Mouse (Mus musculus): ENCODE measurements around the gene Card14. TPM values are rescaled to one million over a fixed set of nuclear protein-coding genes. Genes with fewer than 3 reads are reported as not detected.

Gene Card14
- polyA plus RNA-seq, 1 experiment from 2014 or later: 0.09 TPM

- no peaks in the 10 kb centered on the region for H3K9me3 ChIP-seq
- under 1% methylated on average over 19 of the region's 19 CpGs for WGBS
- H3K27me3 ChIP-seq: peaks cover 67% of the 10 kb centered on the region
- H3K4me3 ChIP-seq: peak within 1 kb of the TSS; percentile 43
- peaks cover 32% of the 10 kb centered on the region for H3K4me1 ChIP-seq
- H3K4me2 ChIP-seq (replicated peaks): peak within 1 kb of the TSS; percentile 70
- H3K9ac ChIP-seq (replicated peaks): peak within 1 kb of the TSS; percentile 24
- no peak within 1 kb of the TSS for H3K27ac ChIP-seq (replicated peaks)
- no peaks in the 10 kb centered on the region for H3K36me3 ChIP-seq
- ATAC-seq (replicated peaks): no peak
These were observed 85.4 kb downstream of the Card14 start, which contains the start of gene Rnf213 for GRCm38 (mm10) chr11:119392800-119393482. Gene Rnf213, plus strand, starts transcription at chr11:119393100.

GRCm38 (mm10) chr11:119393483-119393804 is 85.9 kb downstream of the Card14 start:
- 23% methylated on average over 7 of the region's 7 CpGs for WGBS
- Histone ChIP-seq H3K9me3 (no peaks in the 10 kb centered on the region), H3K4me3 (peak overlapping the region; percentile 43), H3K4me1 (peaks cover 32% of the 10 kb centered on the region), H3K36me3 (no peaks in the 10 kb centered on the region), H3K4me2 (replicated peaks) (peak overlapping the region; percentile 70), H3K27ac (replicated peaks) (no peak overlapping the region), H3K27me3 (peaks cover 64% of the 10 kb centered on the region), H3K9ac (replicated peaks) (peak overlapping the region; percentile 24; the same call in 1 of the 2 replicates)
- no peak for ATAC-seq (replicated peaks)

GRCm38 (mm10) chr11:119394210-119394609 is 86.6 kb downstream of the Card14 start:
- Histone ChIP-seq H3K36me3 (no peaks in the 10 kb centered on the region), H3K9me3 (no peaks in the 10 kb centered on the region), H3K27me3 (peaks cover 58% of the 10 kb centered on the region), H3K9ac (replicated peaks) (no peak overlapping the region), H3K4me1 (peaks cover 32% of the 10 kb centered on the region), H3K27ac (replicated peaks) (no peak overlapping the region), H3K4me3 (no peak overlapping the region), H3K4me2 (replicated peaks) (no peak overlapping the region)
- WGBS: 56% methylated on average over 6 of the region's 6 CpGs
- ATAC-seq (replicated peaks): no peak

MicroRNA genes within 50 kb of the gene (microRNA counts, 519-probe panel; counts per million panel counts)
- microRNA mmu-miR-1932: not detected

Small RNAs within 50 kb of the gene (microRNA-seq; reads per million reads assigned to microRNA genes)
- gene Mir1932: not detected

Other genes with a start within 250 kb of the Card14 start
- 15.5 and 16.5 TPM in 2 replicates for gene Cbx4, start 221.5 kb upstream of the Card14 start, polyA plus RNA-seq (2015; fragmentation: Nextera tagmentation; extraction: Ambion mirVana)
- gene Tbc1d16, start 79.3 kb upstream of the Card14 start, polyA plus RNA-seq (2015; fragmentation: Nextera tagmentation; extraction: Ambion mirVana): 52.4 and 54.6 TPM in 2 replicates
- gene Ccdc40, start 79.2 kb upstream of the Card14 start, polyA plus RNA-seq (2015; fragmentation: Nextera tagmentation; extraction: Ambion mirVana): 12.9 and 13.7 TPM in 2 replicates
- gene Gaa, start 39.9 kb upstream of the Card14 start, polyA plus RNA-seq (2015; fragmentation: Nextera tagmentation; extraction: Ambion mirVana): 43.9 and 49.8 TPM in 2 replicates
- gene Eif4a3, start 7.7 kb upstream of the Card14 start, polyA plus RNA-seq (2015; fragmentation: Nextera tagmentation; extraction: Ambion mirVana): 302 and 313 TPM in 2 replicates
- gene Sgsh, start 47.8 kb downstream of the Card14 start, polyA plus RNA-seq (2015; fragmentation: Nextera tagmentation; extraction: Ambion mirVana): 3.0 and 3.7 TPM in 2 replicates
- gene Slc26a11, start 47.8 kb downstream of the Card14 start, polyA plus RNA-seq (2015; fragmentation: Nextera tagmentation; extraction: Ambion mirVana): 3.5 and 3.9 TPM in 2 replicates
- 0.75 and 1.4 TPM in 2 replicates for gene Rnf213, start 85.3 kb downstream of the Card14 start, polyA plus RNA-seq (2015; fragmentation: Nextera tagmentation; extraction: Ambion mirVana)
- 17.3 and 18.5 TPM in 2 replicates for gene Endov, start 183.6 kb downstream of the Card14 start, polyA plus RNA-seq (2015; fragmentation: Nextera tagmentation; extraction: Ambion mirVana)
- 9.0 and 10.2 TPM in 2 replicates for gene Nptx1, start 240.0 kb downstream of the Card14 start, polyA plus RNA-seq (2015; fragmentation: Nextera tagmentation; extraction: Ambion mirVana)

All from forebrain, embryonic 15.5 days (tissue).